Mouse (Mus musculus) liver, embryonic 12.5 days (tissue): ENCODE data around the gene Gm49369. TPM values are rescaled to one million over a fixed set of nuclear protein-coding genes. Genes with fewer than 3 reads are reported as not detected.
"Not testable (repeated sequence)": the region's sequence is repeated elsewhere in the genome, so short reads cannot be mapped to it uniquely, and the experiment has no call there.

Experiments used
- ATAC-seq: fragments of 200-750 bp; cut with Nextera tagmentation; 2 replicates; pipeline ENCODE4 v1.8.0; 2017; ENCODE audit warnings: moderate number of reproducible peaks, mild to moderate bottlenecking, moderate library complexity
- H3K27ac ChIP-seq: fragments of 300-500 bp; sonication (generic); 2 replicates; pipeline ENCODE4 v1.5.1; 2016; ENCODE audit warnings: mild to moderate bottlenecking
- H3K27me3 ChIP-seq: fragments of 300-500 bp; sonication (generic); replicated peaks from 2 replicates; pipeline ENCODE4 v1.6.1; 2016; ENCODE audit warnings: mild to moderate bottlenecking, moderate library complexity
- H3K36me3 ChIP-seq: fragments of 300-500 bp; sonication (generic); 2 replicates; pipeline ENCODE4 v1.6.1; 2016; ENCODE audit warnings: mild to moderate bottlenecking, moderate library complexity
- H3K4me1 ChIP-seq: fragments of 300-500 bp; sonication (generic); 2 replicates; pipeline ENCODE4 v1.6.1; 2016
- H3K4me2 ChIP-seq: fragments of 300-500 bp; sonication (generic); 2 replicates; pipeline ENCODE4 v1.6.1; 2016; ENCODE audit warnings: mild to moderate bottlenecking, moderate library complexity
- H3K4me3 ChIP-seq: fragments of 300-500 bp; sonication (generic); 2 replicates; pipeline ENCODE4 v1.5.1; 2016; ENCODE audit warnings: mild to moderate bottlenecking, moderate library complexity
- H3K9ac ChIP-seq: fragments of 300-500 bp; sonication (generic); 2 replicates; pipeline ENCODE4 v1.6.1; 2016; ENCODE audit warnings: mild to moderate bottlenecking, moderate library complexity
- H3K9me3 ChIP-seq: fragments of 300-500 bp; sonication (generic); replicated peaks from 2 replicates; pipeline ENCODE4 v1.6.1; 2016; ENCODE audit warnings: mild to moderate bottlenecking, moderate library complexity
- WGBS: fragments of 180-500 bp; shearing (Covaris S2); methylation state at CpG from one replicate; pipeline ENCODE4 v1.1.7; 2016; ENCODE audit not compliant: insufficient replicate concordance; 5-methylcytosine and 5-hydroxymethylcytosine counted together
- polyA plus RNA-seq: library from polyadenylated mRNA; unstranded; fragments of >200 nt; fragmentation: Nextera tagmentation; extraction: Ambion mirVana; gene quantifications from 2 replicates; pipeline ENCODE4 v1.2.1, GENCODE M21; 2016

Gm49369 gene
- polyA plus RNA-seq, 1 experiment from 2014 or later = not detected

DNA sequence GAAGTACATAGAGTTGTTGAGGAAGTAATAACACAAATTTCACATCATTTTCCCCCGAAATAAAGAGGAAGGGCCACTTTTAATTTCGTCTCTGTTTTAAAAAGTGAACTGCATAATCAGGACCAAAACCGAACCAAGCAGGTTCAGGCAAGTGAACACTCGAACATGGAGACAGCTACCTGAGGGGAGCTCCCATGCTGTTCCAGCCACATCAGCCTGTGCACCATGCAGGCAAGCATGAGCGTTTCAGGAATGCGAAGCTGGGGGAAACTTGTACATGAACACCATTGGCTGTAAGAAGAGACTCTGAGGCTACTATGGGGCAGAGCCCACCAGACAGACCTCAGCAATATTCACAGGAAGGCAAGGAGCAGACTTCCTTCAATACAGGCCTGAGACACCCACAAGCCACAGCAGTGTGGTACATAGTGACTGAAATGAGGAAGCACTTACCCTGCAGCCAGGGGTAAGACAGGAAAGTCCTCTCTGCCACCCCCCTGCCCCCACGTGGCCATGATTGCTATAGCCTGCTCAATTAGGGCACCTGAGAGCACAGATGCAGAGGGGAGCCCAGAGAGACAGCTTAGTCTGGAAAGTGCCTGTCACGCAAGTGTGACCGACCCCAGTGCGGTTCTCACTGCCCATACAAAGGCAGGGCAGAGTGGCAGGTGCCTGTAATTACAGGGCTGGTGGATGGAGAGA, 42.0 kb downstream of the Gm49369 start:
- ATAC-seq = peak; percentile 59; the same call in 1 of the 2 replicates
- no peak overlapping the region; the same call in 1 of the 2 replicates for H3K27ac ChIP-seq
- H3K4me3 ChIP-seq = no peak overlapping the region
- H3K4me2 ChIP-seq = no peak overlapping the region
- H3K27me3 ChIP-seq = peaks cover 3% of the 10 kb centered on the region; the same call in 1 of the 2 replicates
- H3K36me3 ChIP-seq = no peaks in the 10 kb centered on the region
- WGBS = 40% methylated on average over 10 of the region's 10 CpGs
- no peaks in the 10 kb centered on the region for H3K9me3 ChIP-seq
- peaks cover 27% of the 10 kb centered on the region for H3K4me1 ChIP-seq
- H3K9ac ChIP-seq = no peak overlapping the region

DNA sequence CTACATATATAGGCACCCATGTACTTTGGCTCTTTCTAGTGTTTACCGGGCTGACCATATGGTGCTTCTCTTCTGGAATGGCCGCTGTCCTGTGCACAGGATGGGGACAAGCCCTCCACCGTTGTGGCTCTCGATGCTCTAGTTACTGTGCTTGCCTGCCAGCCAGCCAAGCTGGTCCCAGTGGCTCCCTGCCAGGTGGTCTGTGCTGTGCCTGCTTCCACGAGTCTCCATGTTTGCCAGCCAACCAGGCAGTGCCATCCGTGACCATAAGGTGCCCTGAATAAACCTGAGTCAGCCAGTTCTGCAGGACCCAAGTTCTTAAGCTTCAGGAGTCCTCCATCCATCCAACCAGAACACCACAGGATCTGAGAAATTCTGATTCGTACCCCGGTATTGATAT, 47.3 kb downstream of the Gm49369 start:
- no peak overlapping the region for H3K4me3 ChIP-seq
- H3K27ac ChIP-seq = no peak overlapping the region
- H3K9me3 ChIP-seq = no peaks in the 10 kb centered on the region
- ATAC-seq = no peak
- peaks cover 36% of the 10 kb centered on the region for H3K4me1 ChIP-seq
- no peak overlapping the region for H3K4me2 ChIP-seq
- H3K9ac ChIP-seq = no peak overlapping the region
- WGBS = 82% methylated on average over 8 of the region's 8 CpGs
- H3K27me3 ChIP-seq = peaks cover 3% of the 10 kb centered on the region; the same call in 1 of the 2 replicates
- H3K36me3 ChIP-seq = no peaks in the 10 kb centered on the region

DNA sequence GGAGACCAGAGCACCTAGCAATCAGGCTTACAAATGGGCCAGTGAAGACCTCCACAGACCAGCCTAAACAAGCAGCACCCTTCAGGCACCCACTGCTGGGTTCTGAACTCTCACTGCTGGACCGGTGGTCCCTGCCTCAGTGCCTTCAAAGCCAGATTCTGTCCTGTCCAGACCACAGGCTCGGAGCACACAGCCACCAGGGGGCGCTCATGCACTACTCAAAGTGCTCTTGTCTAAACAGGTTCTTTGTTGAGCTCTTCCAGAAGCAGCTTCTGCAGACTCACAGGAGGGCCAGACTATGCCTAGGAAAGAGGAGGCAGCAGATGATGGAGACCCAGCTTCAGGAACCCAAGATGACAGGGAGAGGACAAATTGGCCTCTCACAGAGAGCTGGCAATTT, 48.2 kb downstream of the Gm49369 start:
- Histone ChIP-seq H3K27ac (no peak overlapping the region), H3K9ac (no peak overlapping the region), H3K9me3 (no peaks in the 10 kb centered on the region), H3K4me2 (no peak overlapping the region), H3K36me3 (no peaks in the 10 kb centered on the region), H3K27me3 (peaks cover 3% of the 10 kb centered on the region; the same call in 1 of the 2 replicates), H3K4me3 (no peak overlapping the region), H3K4me1 (peaks cover 38% of the 10 kb centered on the region)
- WGBS = 0% methylated on average over 3 of the region's 3 CpGs
- peak; percentile 61 for ATAC-seq

DNA sequence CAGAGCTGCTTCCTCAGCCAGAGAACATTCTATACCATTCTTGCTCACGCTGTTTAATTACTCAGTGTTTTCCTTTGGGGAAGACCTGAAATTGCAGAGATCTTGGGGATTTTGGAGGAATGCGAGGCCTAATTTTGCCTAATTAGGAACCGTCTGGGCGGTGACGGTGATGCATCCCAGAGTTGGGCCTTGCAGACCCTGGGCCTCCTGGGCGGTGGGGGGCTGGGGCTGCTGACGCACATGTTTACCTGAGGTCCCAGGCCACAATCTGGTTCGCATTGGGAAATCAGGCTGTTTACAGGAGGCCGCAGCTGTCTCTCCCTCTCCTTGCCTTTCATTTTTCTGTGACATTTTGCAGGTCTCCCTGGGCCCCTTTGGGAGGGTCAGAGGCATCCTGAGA, 49.7 kb downstream of the Gm49369 start:
- H3K27me3 ChIP-seq, H3K9ac ChIP-seq, H3K4me3 ChIP-seq, H3K36me3 ChIP-seq, H3K4me2 ChIP-seq, ATAC-seq, H3K9me3 ChIP-seq, H3K27ac ChIP-seq: not testable (repeated sequence)
- peaks cover 38% of the 10 kb centered on the region for H3K4me1 ChIP-seq
- WGBS = 80% methylated on average over 4 of the region's 9 CpGs

DNA sequence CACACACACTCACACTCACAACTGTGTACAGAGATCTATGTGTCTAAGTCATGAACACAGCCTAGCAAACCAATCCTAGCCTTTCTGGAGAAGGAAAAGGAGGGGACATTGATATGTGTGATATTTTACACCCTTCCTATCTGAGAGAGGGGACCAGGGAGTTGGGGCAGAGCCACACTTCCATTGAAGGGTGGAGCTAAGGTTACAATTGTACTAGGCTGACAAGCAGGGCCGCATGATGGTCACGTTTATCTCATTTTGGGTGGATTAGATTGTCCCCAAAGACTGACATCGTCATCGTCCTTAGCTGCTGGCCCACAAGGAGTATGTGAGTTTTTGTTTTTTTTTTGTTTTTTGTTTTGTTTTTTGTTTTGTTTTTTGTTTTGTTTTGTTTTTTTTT, 51.2 kb downstream of the Gm49369 start:
- no peak overlapping the region for H3K4me3 ChIP-seq
- H3K4me2 ChIP-seq = no peak overlapping the region
- H3K27me3 ChIP-seq = peaks cover 4% of the 10 kb centered on the region; the same call in 1 of the 2 replicates
- WGBS = 22% methylated on average over 4 of the region's 4 CpGs
- peaks cover 38% of the 10 kb centered on the region for H3K4me1 ChIP-seq
- H3K36me3 ChIP-seq = no peaks in the 10 kb centered on the region
- H3K9me3 ChIP-seq = no peaks in the 10 kb centered on the region
- ATAC-seq = peak; percentile 44
- H3K27ac ChIP-seq = peak overlapping the region; percentile 33; the same call in 1 of the 2 replicates
- H3K9ac ChIP-seq = no peak overlapping the region

DNA sequence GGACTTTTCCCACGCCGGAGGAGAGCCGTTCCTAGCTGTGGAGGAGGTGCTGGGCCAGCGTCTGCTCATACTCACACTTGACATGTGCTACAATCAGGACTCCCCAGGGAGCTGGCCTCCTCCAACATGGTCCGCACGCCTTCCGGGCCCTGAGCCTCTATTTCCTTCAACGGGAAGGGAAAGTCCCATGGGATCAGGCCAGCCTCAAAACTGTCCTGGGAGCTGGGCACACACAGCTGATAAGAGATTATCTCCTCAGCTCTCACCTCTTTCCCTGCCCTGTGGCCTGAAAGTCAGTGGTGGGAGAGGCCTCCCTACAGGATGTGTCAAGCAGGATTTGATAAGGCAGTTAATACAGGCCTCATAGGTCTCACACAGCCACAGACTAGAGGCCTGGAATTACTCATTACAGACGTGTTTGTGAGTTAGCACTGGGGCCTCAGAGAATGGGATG, 52.2 kb downstream of the Gm49369 start:
- peaks cover 34% of the 10 kb centered on the region for H3K4me1 ChIP-seq
- H3K27ac ChIP-seq = peak overlapping the region; percentile 43
- WGBS = 36% methylated on average over 9 of the region's 9 CpGs
- no peaks in the 10 kb centered on the region for H3K36me3 ChIP-seq
- H3K4me3 ChIP-seq = no peak overlapping the region
- no peaks in the 10 kb centered on the region for H3K9me3 ChIP-seq
- H3K4me2 ChIP-seq = no peak overlapping the region
- H3K9ac ChIP-seq = no peak overlapping the region
- ATAC-seq = peak; percentile 71
- 0 out of 2 replicates have a peak, but pooled peaks cover 2% of the 10 kb centered on the region for H3K27me3 ChIP-seq

DNA sequence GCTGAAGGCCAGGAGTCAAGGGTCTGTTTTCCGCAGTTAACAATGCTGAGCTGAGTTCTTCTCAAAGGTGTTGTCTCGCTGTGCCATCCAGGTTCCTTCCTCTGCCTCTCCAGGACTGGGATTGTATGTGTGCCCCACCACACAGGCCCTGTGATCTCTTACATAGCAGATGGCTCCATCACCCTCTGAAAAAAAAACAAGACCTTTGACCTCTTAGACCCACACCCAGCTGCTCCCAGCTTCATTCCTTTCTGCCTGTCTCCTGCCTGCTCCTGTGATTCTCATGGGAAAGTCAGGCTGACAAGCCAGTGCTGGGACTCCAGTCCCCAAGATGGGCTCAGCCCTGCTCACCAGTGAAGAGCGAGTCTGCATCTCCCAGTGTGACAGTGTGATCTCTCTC, 54.0 kb downstream of the Gm49369 start:
- no peak overlapping the region for H3K4me2 ChIP-seq
- peaks cover 23% of the 10 kb centered on the region for H3K4me1 ChIP-seq
- WGBS = 64% methylated on average over 3 of the region's 3 CpGs
- H3K4me3 ChIP-seq = no peak overlapping the region
- H3K27me3 ChIP-seq = 0 out of 2 replicates have a peak, but pooled peaks cover 5% of the 10 kb centered on the region
- no peak overlapping the region for H3K27ac ChIP-seq
- no peaks in the 10 kb centered on the region for H3K36me3 ChIP-seq
- ATAC-seq = no peak
- H3K9me3 ChIP-seq = no peaks in the 10 kb centered on the region
- H3K9ac ChIP-seq = no peak overlapping the region

DNA sequence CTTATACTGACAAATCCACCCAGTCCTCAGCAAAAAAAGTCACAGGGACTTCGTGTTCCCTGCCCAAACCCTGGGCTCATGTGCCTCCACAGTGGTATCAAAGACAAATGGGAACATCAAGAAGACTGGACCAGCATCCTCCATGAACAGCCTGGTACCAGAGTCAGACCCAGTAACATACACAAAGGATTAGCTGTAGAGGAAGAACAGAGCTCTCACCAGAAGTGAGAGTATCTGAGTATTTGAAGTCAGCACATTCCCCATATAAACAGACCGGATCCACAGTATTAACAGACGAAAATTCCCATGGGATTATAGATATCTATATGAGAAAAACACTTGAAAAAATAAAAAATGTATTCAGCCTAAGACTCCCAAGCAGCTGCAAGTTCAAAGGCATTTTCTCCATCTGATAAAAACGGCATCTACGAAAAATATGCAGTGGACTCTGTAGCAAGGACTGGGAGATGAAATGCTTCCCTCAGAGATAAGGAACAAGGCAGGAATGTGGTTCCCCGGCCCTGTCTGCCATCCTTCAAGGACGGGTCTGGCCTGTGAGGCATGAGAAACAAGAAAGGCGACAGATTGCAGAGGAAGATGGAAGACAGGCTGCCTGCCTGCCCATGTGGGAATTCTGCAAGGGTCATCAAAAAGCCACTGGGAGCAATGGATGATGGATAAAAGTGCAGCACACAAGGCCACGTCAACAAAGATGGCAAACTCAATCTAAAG, 55.6 kb downstream of the Gm49369 start:
- Histone ChIP-seq H3K36me3 (no peaks in the 10 kb centered on the region), H3K4me3 (no peak overlapping the region), H3K9ac (no peak overlapping the region), H3K4me1 (peaks cover 20% of the 10 kb centered on the region), H3K4me2 (no peak overlapping the region), H3K27me3 (0 out of 2 replicates have a peak, but pooled peaks cover 5% of the 10 kb centered on the region), H3K27ac (0 out of 2 replicates have a peak overlapping the region, but pooled peaks have one; percentile 15), H3K9me3 (no peaks in the 10 kb centered on the region)
- ATAC-seq = no peak
- 34% methylated on average over 9 of the region's 9 CpGs for WGBS

DNA sequence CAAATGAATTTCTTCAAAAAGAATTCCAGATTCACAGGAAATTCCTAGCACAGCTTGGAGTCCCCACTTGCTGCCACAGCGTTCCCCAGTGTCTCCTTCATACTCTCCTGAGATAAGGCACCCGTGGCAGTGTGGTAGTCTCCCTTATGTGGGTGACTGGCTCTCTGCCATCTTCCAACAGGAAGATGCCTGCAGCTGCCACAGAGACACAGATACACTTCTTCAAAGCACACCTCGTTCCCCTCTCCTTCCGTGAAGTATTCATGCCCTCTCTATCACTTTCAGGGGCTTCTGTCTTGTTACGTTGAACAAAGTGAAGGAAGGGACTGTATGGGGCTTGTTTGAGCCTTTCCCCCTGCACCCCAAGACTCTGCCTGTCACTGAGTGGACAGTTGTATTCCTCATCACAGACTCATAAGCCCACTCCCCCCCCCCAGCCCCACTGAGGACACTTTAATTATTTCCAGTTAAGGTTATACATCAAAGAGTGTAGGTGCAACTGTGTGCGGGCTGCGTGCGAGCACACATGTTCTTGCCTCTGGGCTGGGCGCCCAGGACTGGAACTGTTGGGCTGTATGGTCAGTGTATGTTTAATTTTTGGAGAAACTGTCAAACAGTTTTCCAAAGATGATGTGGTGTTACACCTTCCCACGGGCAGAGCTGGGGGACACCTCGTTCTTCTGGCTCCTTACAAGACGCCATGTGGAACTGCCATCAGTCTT, 58.9 kb downstream of the Gm49369 start:
- Histone ChIP-seq H3K4me1 (peaks cover 8% of the 10 kb centered on the region; the same call in 1 of the 2 replicates), H3K4me2 (no peak overlapping the region), H3K9ac (no peak overlapping the region), H3K4me3 (no peak overlapping the region), H3K9me3 (no peaks in the 10 kb centered on the region), H3K27ac (no peak overlapping the region), H3K27me3 (peaks cover 10% of the 10 kb centered on the region; the same call in 1 of the 2 replicates), H3K36me3 (no peaks in the 10 kb centered on the region)
- WGBS = 78% methylated on average over 12 of the region's 12 CpGs
- ATAC-seq = no peak

DNA sequence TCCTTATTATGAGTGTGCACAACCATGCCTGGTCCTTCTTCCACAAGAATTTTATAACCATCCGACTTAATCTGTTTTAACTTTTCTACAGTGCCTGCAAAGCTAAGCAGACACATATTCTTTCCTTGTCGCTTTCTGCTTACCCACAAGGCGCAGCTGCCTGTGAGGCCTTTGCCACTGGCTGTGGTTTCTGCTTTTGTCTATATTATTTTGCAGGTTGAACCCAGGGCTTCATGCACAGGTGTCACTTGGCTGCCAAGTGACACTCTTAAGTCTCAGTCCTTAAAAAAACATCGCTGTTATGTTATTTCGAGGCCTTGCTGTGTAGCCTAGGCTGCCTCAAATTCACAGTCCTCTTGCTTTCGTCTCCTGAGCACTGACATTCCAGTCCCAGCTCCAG, 59.8 kb downstream of the Gm49369 start:
- Histone ChIP-seq H3K9ac (no peak overlapping the region), H3K36me3 (no peaks in the 10 kb centered on the region), H3K4me2 (no peak overlapping the region), H3K27me3 (peaks cover 12% of the 10 kb centered on the region; the same call in 1 of the 2 replicates), H3K4me1 (peaks cover 15% of the 10 kb centered on the region), H3K9me3 (no peaks in the 10 kb centered on the region), H3K27ac (no peak overlapping the region), H3K4me3 (no peak overlapping the region)
- WGBS = 82% methylated on average over 6 of the region's 6 CpGs
- no peak for ATAC-seq

DNA sequence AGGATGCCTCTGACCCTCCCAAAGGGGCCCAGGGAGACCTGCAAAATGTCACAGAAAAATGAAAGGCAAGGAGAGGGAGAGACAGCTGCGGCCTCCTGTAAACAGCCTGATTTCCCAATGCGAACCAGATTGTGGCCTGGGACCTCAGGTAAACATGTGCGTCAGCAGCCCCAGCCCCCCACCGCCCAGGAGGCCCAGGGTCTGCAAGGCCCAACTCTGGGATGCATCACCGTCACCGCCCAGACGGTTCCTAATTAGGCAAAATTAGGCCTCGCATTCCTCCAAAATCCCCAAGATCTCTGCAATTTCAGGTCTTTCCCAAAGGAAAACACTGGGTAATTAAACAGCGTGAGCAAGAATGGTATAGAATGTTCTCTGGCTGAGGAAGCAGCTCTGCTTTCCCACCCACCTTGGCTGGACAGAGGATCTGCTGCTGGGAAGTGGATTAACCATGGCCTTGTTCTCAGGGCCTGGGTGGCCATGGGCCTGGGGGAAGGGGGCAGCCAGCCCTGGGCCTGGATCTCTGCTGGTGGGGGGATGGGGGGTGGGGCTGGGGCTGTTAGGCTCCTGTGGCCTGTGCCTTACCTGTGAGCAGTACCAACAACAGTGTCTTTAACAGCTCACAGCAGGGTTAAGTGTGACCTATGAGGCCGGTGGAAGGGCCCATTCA, 60.7 kb downstream of the Gm49369 start:
- not testable (repeated sequence) for H3K36me3 ChIP-seq, ATAC-seq, H3K4me3 ChIP-seq, H3K4me2 ChIP-seq, H3K27ac ChIP-seq, H3K9ac ChIP-seq, H3K9me3 ChIP-seq
- 74% methylated on average over 5 of the region's 10 CpGs for WGBS
- H3K4me1 ChIP-seq = peaks cover 24% of the 10 kb centered on the region
- H3K27me3 ChIP-seq = peaks cover 12% of the 10 kb centered on the region; the same call in 1 of the 2 replicates
